Mouse (Mus musculus) megakaryocyte, embryonic 14.5 days (primary cell): Measurements from ENCODE around the gene Megf9.

Experiments
- FLI1 ChIP-seq: IDR thresholded peaks from 2 replicates; pipeline ENCODE4 v1.6.1; 2012; ENCODE audit warnings: low read length, inconsistent platforms, mixed read lengths
- GATA1 ChIP-seq: IDR thresholded peaks from 3 replicates; pipeline ENCODE4 v1.6.1; 2012; ENCODE audit warnings: mixed read lengths, low read length, inconsistent platforms, borderline replicate concordance

DNA sequence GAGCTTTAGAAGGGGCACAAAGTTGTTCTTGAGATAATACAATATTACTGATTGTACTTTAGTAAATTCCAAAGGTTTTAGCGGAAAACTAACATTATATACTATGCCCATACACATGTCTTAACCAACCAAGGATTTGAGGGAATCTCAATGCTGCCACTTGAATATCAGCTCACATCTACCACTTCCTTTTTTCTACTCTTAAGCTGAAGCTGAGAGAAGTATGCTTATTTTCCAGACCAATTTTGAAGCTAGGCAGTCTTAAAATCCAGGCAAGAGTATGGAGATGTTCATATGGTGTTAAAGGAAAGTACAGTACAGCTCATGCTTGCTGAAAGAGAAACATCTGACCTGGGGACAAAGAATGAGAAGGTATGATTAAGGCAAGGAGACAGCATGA is 26.6 kb downstream of the Megf9 start:
- TF ChIP-seq GATA1 (no peak), FLI1 (no peak)
